8 mouse cellular contexts compared by ENCODE assay signal in the genomic region with DNA sequence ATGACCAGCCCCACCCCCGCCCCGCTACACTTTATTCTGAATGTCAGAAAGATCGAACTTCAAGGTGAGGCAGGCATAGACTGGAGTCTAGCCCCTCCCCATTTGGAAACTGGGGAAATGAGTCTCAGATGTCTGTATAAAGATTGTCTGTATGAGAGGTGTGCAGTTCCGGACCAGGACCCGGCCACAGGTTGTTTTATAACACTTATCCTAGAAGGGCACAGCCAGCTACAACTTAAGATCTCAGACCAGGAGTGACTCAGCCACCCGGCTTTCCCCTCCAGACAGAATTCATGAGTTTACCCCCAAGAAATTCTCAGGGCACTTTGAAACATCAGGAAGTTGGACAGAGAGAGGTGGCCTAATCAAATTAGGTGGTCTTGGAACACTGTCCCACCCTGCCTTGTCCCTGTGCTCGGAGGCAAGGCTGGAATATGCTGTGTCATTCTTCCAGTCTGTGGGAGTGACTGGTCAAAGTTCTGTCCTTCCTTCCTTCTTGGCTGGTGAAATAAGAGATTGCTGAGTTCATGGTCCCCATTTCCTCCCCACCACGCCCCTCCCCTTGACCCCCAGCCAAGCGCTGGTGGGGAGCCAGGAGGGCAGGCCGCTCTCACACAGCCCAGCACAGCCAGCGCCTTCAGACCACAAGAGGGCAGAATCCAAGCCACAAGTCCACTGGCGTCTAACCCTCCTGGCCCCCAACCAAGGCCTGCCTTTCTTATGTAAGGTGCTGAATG. TPM values are rescaled to one million over a fixed set of nuclear protein-coding genes. Genes with fewer than 3 reads are reported as not detected.
DNase-seq lines count a peak whose midpoint lies in the region; ATAC-seq and TF ChIP-seq lines count a peak whose summit lies in the region.

No protein-coding gene starts in this region.

- no peak overlapping the region for H3K4me2 ChIP-seq in neural tube, embryonic 11.5 days (ENCODE audit: low read depth)

- peak; percentile 27 for DNase-seq in neural tube, embryonic 11.5 days (ENCODE audit: low spot score)
- DNase-seq in neural tube, embryonic 10.5 days (ENCODE audit: extremely low spot score, low spot score): no peak
- peak; percentile 45 to 64 for DNase-seq in cerebellum, postnatal 4 days (ENCODE audit: low spot score in 2 of 2)
- peak; percentile 97 for DNase-seq in heart, adult 2 months
- peak; percentile 96 for DNase-seq in kidney, postnatal 10 days
- peak; percentile 98 for DNase-seq in liver, adult 2 months (ENCODE audit: extremely low read depth, low read depth, low spot score)
- DNase-seq in thymus, postnatal 0 days (ENCODE audit: low spot score): peak; percentile 18

- no peaks in the 10 kb centered on the region; the same call in 1 of the 2 replicates for H3K36me3 ChIP-seq in neural tube, embryonic 11.5 days (ENCODE audit: control insufficient read depth, insufficient read depth, low read length)
- peaks cover 7% of the 10 kb centered on the region for H3K36me3 ChIP-seq in heart, adult 2 months (ENCODE audit: control insufficient read depth, insufficient read depth, low read length)
- H3K36me3 ChIP-seq in liver, adult 2 months (ENCODE audit: control insufficient read depth, insufficient read depth, low read length): peaks cover 21% of the 10 kb centered on the region

- no peaks in the 10 kb centered on the region for H3K27me3 ChIP-seq in neural tube, embryonic 11.5 days (ENCODE audit: control insufficient read depth, insufficient read depth, low read length)
- no peaks in the 10 kb centered on the region for H3K27me3 ChIP-seq in heart, adult 2 months (ENCODE audit: control insufficient read depth, insufficient read depth, low read length)
- no peaks in the 10 kb centered on the region for H3K27me3 ChIP-seq in liver, adult 2 months (ENCODE audit: control insufficient read depth, insufficient read depth, low read length)

- no peak overlapping the region for H3K9ac ChIP-seq in neural tube, embryonic 11.5 days (ENCODE audit: low read length)
- no peak overlapping the region for H3K9ac ChIP-seq in heart, adult 2 months (ENCODE audit: low read depth, low read length)
- H3K9ac ChIP-seq in liver, adult 2 months (ENCODE audit: low read depth, low read length): peak overlapping the region; percentile 48

- H3K4me3 ChIP-seq in neural tube, embryonic 11.5 days (ENCODE audit: low read depth, low read length): no peak overlapping the region
- no peak overlapping the region for H3K4me3 ChIP-seq in heart, adult 2 months
- H3K4me3 ChIP-seq in liver, adult 2 months (ENCODE audit: insufficient read depth, low read depth, low read length): peak overlapping the region; percentile 13
- H3K4me3 ChIP-seq in olfactory bulb, adult 2 months (ENCODE audit: insufficient read depth, low read depth, low read length): no peak overlapping the region

- peak; percentile 94 for TF ChIP-seq EP300 in heart, adult 2 months (IDR thresholded peaks at IDR 0.05; ENCODE audit: insufficient read depth, low read depth, low read length)

- H3K79me2 ChIP-seq in heart, adult 2 months (replicated peaks; ENCODE audit: control insufficient read depth, insufficient read depth, low read length): peaks cover 3% of the 10 kb centered on the region; the same call in 1 of the 2 replicates
- peaks cover 39% of the 10 kb centered on the region for H3K79me2 ChIP-seq in liver, adult 2 months (ENCODE audit: control insufficient read depth, insufficient read depth, low read length)

- TF ChIP-seq POLR2A in heart, adult 2 months (IDR thresholded peaks at IDR 0.05; ENCODE audit: insufficient read depth, low read depth, low read length): no peak
- TF ChIP-seq POLR2A in liver, adult 2 months (IDR thresholded peaks at IDR 0.05; ENCODE audit: extremely low read depth, insufficient read depth, low read length): no peak
- TF ChIP-seq POLR2A in olfactory bulb, adult 2 months (IDR thresholded peaks at IDR 0.05; ENCODE audit: insufficient read depth, low read depth, low read length): no peak

- H3K4me1 ChIP-seq in neural tube, embryonic 11.5 days (ENCODE audit: control insufficient read depth, insufficient read depth, low read length): no peaks in the 10 kb centered on the region
- H3K4me1 ChIP-seq in heart, adult 2 months (ENCODE audit: control insufficient read depth, insufficient read depth, low read length): peaks cover 23% of the 10 kb centered on the region
- peaks cover 48% of the 10 kb centered on the region for H3K4me1 ChIP-seq in liver, adult 2 months (ENCODE audit: control insufficient read depth, insufficient read depth, low read length)
- H3K4me1 ChIP-seq in olfactory bulb, adult 2 months (ENCODE audit: control insufficient read depth, insufficient read depth, low read length): peaks cover 7% of the 10 kb centered on the region; the same call in 1 of the 2 replicates

- intact Hi-C loops in heart, adult 2 months (cut with DNase I): loop anchor here (2.0 kb wide), 1 partner anchor 17 kb away; no protein-coding TSS in a partner anchor

- no peak for ATAC-seq in neural tube, embryonic 11.5 days (ENCODE audit: insufficient read depth, low FRiP score, low TSS enrichment)

- H3K9me3 ChIP-seq in neural tube, embryonic 11.5 days (ENCODE audit: control insufficient read depth, low read length): no peaks in the 10 kb centered on the region

- 63% methylated on average over 12 of the region's 12 CpGs for WGBS in neural tube, embryonic 11.5 days
- WGBS in heart, adult 2 months: 32% methylated on average over 12 of the region's 12 CpGs
- WGBS in liver, adult 2 months: 17% methylated on average over 12 of the region's 12 CpGs
- 59% methylated on average over 12 of the region's 12 CpGs for WGBS in olfactory bulb, adult 2 months

- no peak overlapping the region for H3K27ac ChIP-seq in neural tube, embryonic 11.5 days (ENCODE audit: low read depth, low read length)
- peak overlapping the region; percentile 91 for H3K27ac ChIP-seq in heart, adult 2 months
- peak overlapping the region; percentile 95 for H3K27ac ChIP-seq in liver, adult 2 months (replicated peaks; ENCODE audit: insufficient read depth, low read depth, low read length)
- peak overlapping the region; percentile 76; the same call in 1 of the 2 replicates for H3K27ac ChIP-seq in olfactory bulb, adult 2 months (ENCODE audit: insufficient read depth, low read depth, low read length)

- peak; percentile 87 for TF ChIP-seq CTCF in heart, adult 2 months (IDR thresholded peaks at IDR 0.05)
- peak; percentile 86 for TF ChIP-seq CTCF in liver, adult 2 months (IDR thresholded peaks at IDR 0.05; ENCODE audit: low read depth, low read length)
- TF ChIP-seq CTCF in olfactory bulb, adult 2 months (IDR thresholded peaks at IDR 0.05; ENCODE audit: insufficient read depth, low read depth, low read length): peak; percentile 26; the same call in 1 of the 2 replicates

RNA-seq across cellular contexts. Expression of a gene that starts 9.7 kb away (rescaled TPM):
- polyA plus RNA-seq in neural tube, embryonic 11.5 days (2014; fragmentation: Nextera tagmentation; extraction: Ambion mirVana): 53.4 and 71.2 TPM in 2 replicates
- 100 to 1,000 TPM; 339 to 371 TPM for total RNA-seq in heart, adult 2 months (2021)
- polyA plus RNA-seq in heart, adult 2 months (2012; rRNA removed): 433 and 501 TPM in 2 replicates
- total RNA-seq in liver, adult 2 months (2014; rRNA removed): 1,488 and 1,502 TPM in 2 replicates
- 3,750 and 4,351 TPM in 2 replicates for polyA plus RNA-seq in liver, adult 2 months (2012; rRNA removed)
- polyA plus RNA-seq in olfactory bulb, adult 2 months (2012; ENCODE audit: insufficient read depth, insufficient read length, low replicate concordance, missing spikeins): not detected in 2 replicates
- 127 and 128 TPM in 2 replicates for polyA plus RNA-seq in thymus, postnatal 0 days (2015; fragmentation: Nextera tagmentation; extraction: Ambion mirVana)

RNA-seq across cellular contexts. Expression of a gene that starts 34.8 kb away (rescaled TPM):
- polyA plus RNA-seq in neural tube, embryonic 11.5 days (2014; fragmentation: Nextera tagmentation; extraction: Ambion mirVana): 1.3 and 1.7 TPM in 2 replicates
- total RNA-seq in heart, adult 2 months (2021): 10 to 100 TPM; 68.2 to 80.2 TPM
- polyA plus RNA-seq in heart, adult 2 months (2012; rRNA removed): 85.7 and 125 TPM in 2 replicates
- total RNA-seq in liver, adult 2 months (2014; rRNA removed): 9.6 and 14.4 TPM in 2 replicates
- polyA plus RNA-seq in liver, adult 2 months (2012; rRNA removed): 9.1 and 10.1 TPM in 2 replicates
- polyA plus RNA-seq in olfactory bulb, adult 2 months (2012; ENCODE audit: insufficient read depth, insufficient read length, low replicate concordance, missing spikeins): not detected in 2 replicates
- 1.3 and 1.4 TPM in 2 replicates for polyA plus RNA-seq in thymus, postnatal 0 days (2015; fragmentation: Nextera tagmentation; extraction: Ambion mirVana)

RNA-seq across cellular contexts. Expression of a gene that starts 38.2 kb away (rescaled TPM):
- polyA plus RNA-seq in neural tube, embryonic 11.5 days (2014; fragmentation: Nextera tagmentation; extraction: Ambion mirVana): 62.6 and 65.3 TPM in 2 replicates
- 10 to 100 TPM; 79.8 to 84.2 TPM for total RNA-seq in heart, adult 2 months (2021)
- 33.0 and 67.7 TPM in 2 replicates for polyA plus RNA-seq in heart, adult 2 months (2012; rRNA removed)
- 39.0 and 40.1 TPM in 2 replicates for total RNA-seq in liver, adult 2 months (2014; rRNA removed)
- polyA plus RNA-seq in liver, adult 2 months (2012; rRNA removed): 16.8 and 21.7 TPM in 2 replicates
- 681 TPM in 1 of 2 replicates, not detected in the other for polyA plus RNA-seq in olfactory bulb, adult 2 months (2012; ENCODE audit: insufficient read depth, insufficient read length, low replicate concordance, missing spikeins)
- polyA plus RNA-seq in thymus, postnatal 0 days (2015; fragmentation: Nextera tagmentation; extraction: Ambion mirVana): 46.7 and 52.1 TPM in 2 replicates

RNA-seq across cellular contexts. Expression of a gene that starts 38.7 kb away (rescaled TPM):
- polyA plus RNA-seq in neural tube, embryonic 11.5 days (2014; fragmentation: Nextera tagmentation; extraction: Ambion mirVana): 2.2 and 3.5 TPM in 2 replicates
- 1 to 10 TPM; 1.0 to 2.5 TPM for total RNA-seq in heart, adult 2 months (2021)
- polyA plus RNA-seq in heart, adult 2 months (2012; rRNA removed): 3.4 and 3.9 TPM in 2 replicates
- total RNA-seq in liver, adult 2 months (2014; rRNA removed): 2.5 and 2.8 TPM in 2 replicates
- 0.85 and 1.4 TPM in 2 replicates for polyA plus RNA-seq in liver, adult 2 months (2012; rRNA removed)
- polyA plus RNA-seq in olfactory bulb, adult 2 months (2012; ENCODE audit: insufficient read depth, insufficient read length, low replicate concordance, missing spikeins): not detected in 2 replicates
- polyA plus RNA-seq in thymus, postnatal 0 days (2015; fragmentation: Nextera tagmentation; extraction: Ambion mirVana): 0.64 and 0.66 TPM in 2 replicates

RNA-seq across cellular contexts. Expression of a gene that starts 38.7 kb away (rescaled TPM):
- not detected in 2 replicates for polyA plus RNA-seq in neural tube, embryonic 11.5 days (2014; fragmentation: Nextera tagmentation; extraction: Ambion mirVana)
- under 1 TPM in 1 of 2 experiments, not detected in 1; 0.63 TPM for total RNA-seq in heart, adult 2 months (2021)
- 0.16 and 0.79 TPM in 2 replicates for polyA plus RNA-seq in heart, adult 2 months (2012; rRNA removed)
- 0.09 TPM in 1 of 2 replicates, not detected in the other for total RNA-seq in liver, adult 2 months (2014; rRNA removed)
- not detected in 2 replicates for polyA plus RNA-seq in liver, adult 2 months (2012; rRNA removed)
- polyA plus RNA-seq in olfactory bulb, adult 2 months (2012; ENCODE audit: insufficient read depth, insufficient read length, low replicate concordance, missing spikeins): not detected in 2 replicates
- polyA plus RNA-seq in thymus, postnatal 0 days (2015; fragmentation: Nextera tagmentation; extraction: Ambion mirVana): not detected in 2 replicates

Comparison
In these comparisons a context has a peak if more than half of its experiments do, and no peak if none do; other contexts are left out.
1. CTCF ChIP-seq: peak in every context shown above with its lines; median percentile 87 in heart, adult 2 months; 86 in liver, adult 2 months; 26 in olfactory bulb, adult 2 months.
2. RNA of a gene that starts 9.7 kb away (polyA plus RNA-seq): 3,750 to 4,351 TPM in liver, adult 2 months, 433 to 501 TPM in heart, adult 2 months, 127 to 128 TPM in thymus, postnatal 0 days and 53.4 to 71.2 TPM in neural tube, embryonic 11.5 days; not detected in olfactory bulb, adult 2 months; every median in the first group is over 10 times any median in the second.